Mouse (Mus musculus) regulatory T cell (primary cell): Measurements from ENCODE around the gene Nelfe.

Experiments used
- in situ Hi-C: fragments of 300-600 bp; cut with MboI, MseI; formaldehyde crosslinking; loops from one replicate; pipeline ENCODE4 v1.15.1; 2025; ENCODE audit warnings: high pct_unique_total_duplicates

Gene Nelfe

GRCm38 (mm10) chr17:34844884-34845283, 5.3 kb upstream of the Nelfe start:
- in situ Hi-C loops: loop anchor here (25.0 kb wide), 1 partner anchor 808 kb away; the partner anchor contains the start of genes Col11a2, H2-Ke6, Rxrb and Slc39a7

GRCm38 (mm10) chr17:34847192-34847591, 3.0 kb upstream of the Nelfe start:
- in situ Hi-C loops: loop anchor here (25.0 kb wide), 1 partner anchor 810 kb away; the partner anchor contains the start of genes Col11a2, H2-Ke6, Rxrb and Slc39a7

GRCm38 (mm10) chr17:34847615-34848014, 2.6 kb upstream of the Nelfe start:
- in situ Hi-C loops: loop anchor here (25.0 kb wide), 1 partner anchor 810 kb away; the partner anchor contains the start of genes Col11a2, H2-Ke6, Rxrb and Slc39a7

GRCm38 (mm10) chr17:34850517-34851125, 430 bp downstream of the Nelfe start:
- in situ Hi-C loops: no loop called here

GRCm38 (mm10) chr17:34853511-34853910, 3.3 kb downstream of the Nelfe start:
- in situ Hi-C loops: no loop called here

- in situ Hi-C loops: no loop called here
Observed at GRCm38 (mm10) chr17:34854761-34855160, 4.6 kb downstream of the Nelfe start.

GRCm38 (mm10) chr17:34855825-34856224, 5.6 kb downstream of the Nelfe start:
- in situ Hi-C loops: no loop called here

- in situ Hi-C loops: no loop called here
Observed at GRCm38 (mm10) chr17:34858670-34859069, 8.5 kb downstream of the Nelfe start.

- in situ Hi-C loops: loop anchor here (5.0 kb wide), 1 partner anchor 47 kb away; no protein-coding TSS in a partner anchor
Observed at GRCm38 (mm10) chr17:34860514-34860913, 10.3 kb downstream of the Nelfe start.

- in situ Hi-C loops: loop anchor here (5.0 kb wide), 1 partner anchor 45 kb away; no protein-coding TSS in a partner anchor
Observed at GRCm38 (mm10) chr17:34861704-34862415, 11.7 kb downstream of the Nelfe start.

GRCm38 (mm10) chr17:34862416-34863081, 12.4 kb downstream of the Nelfe start, which contains the start of gene Cfb:
Gene Cfb (minus strand): TSS chr17:34862518.
- in situ Hi-C loops: loop anchor here (5.0 kb wide), 1 partner anchor 45 kb away; no protein-coding TSS in a partner anchor

GRCm38 (mm10) chr17:34865981-34866380, 15.8 kb downstream of the Nelfe start:
- in situ Hi-C loops: no loop called here

- in situ Hi-C loops: no loop called here
Observed at GRCm38 (mm10) chr17:34874321-34874720, 24.1 kb downstream of the Nelfe start.

GRCm38 (mm10) chr17:34879336-34879879, 29.2 kb downstream of the Nelfe start, which contains the start of gene Zbtb12:
Gene Zbtb12 (plus strand): TSS chr17:34879483.
- in situ Hi-C loops: no loop called here

- in situ Hi-C loops: no loop called here
Observed at GRCm38 (mm10) chr17:34881166-34881565, 31.0 kb downstream of the Nelfe start.

- in situ Hi-C loops: no loop called here
Observed at GRCm38 (mm10) chr17:34881683-34882310, 31.6 kb downstream of the Nelfe start, which contains the start of gene Gm20547. Gene Gm20547 (minus strand): TSS chr17:34882042.

GRCm38 (mm10) chr17:34883332-34883731, 33.1 kb downstream of the Nelfe start:
- in situ Hi-C loops: no loop called here

- in situ Hi-C loops: no loop called here
Observed at GRCm38 (mm10) chr17:34884704-34885103, 34.5 kb downstream of the Nelfe start.

- in situ Hi-C loops: no loop called here
Observed at GRCm38 (mm10) chr17:34885615-34886014, 35.4 kb downstream of the Nelfe start.

- in situ Hi-C loops: no loop called here
Observed at GRCm38 (mm10) chr17:34887942-34888341, 37.8 kb downstream of the Nelfe start.

GRCm38 (mm10) chr17:34890074-34890743, 40.0 kb downstream of the Nelfe start:
- in situ Hi-C loops: no loop called here
